Mouse (Mus musculus) retina, embryonic 14.5 days (tissue): ENCODE data around the gene Snca.
"Not testable (repeated sequence)": the region's sequence is repeated elsewhere in the genome, so short reads cannot be mapped to it uniquely, and the experiment has no call there.

ENCODE experiments used
- DNase-seq: peaks from one replicate; pipeline ENCODE4 v3.0.0-alpha.2; 2015; ENCODE audit warnings: low spot score

The Snca gene

DNA sequence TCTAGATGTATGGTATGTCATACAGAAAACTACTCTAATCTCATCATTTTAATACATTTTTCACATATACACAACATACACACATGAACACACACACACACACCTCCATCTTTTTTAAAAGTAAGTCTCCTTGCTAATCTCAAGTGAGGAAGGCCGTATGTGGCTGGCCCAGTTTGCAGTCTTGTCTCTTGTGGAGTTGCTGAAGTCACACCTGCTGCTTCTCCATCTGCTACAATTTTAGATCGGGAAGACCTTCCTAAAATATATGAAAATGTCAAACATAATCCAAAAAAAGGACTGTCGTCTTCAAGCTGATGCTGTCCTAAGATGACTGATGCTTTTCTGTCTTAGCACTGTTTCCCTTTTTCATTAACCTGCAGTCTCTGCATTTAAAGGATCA, 112.1 kb downstream of the Snca start:
- no peak for DNase-seq

DNA sequence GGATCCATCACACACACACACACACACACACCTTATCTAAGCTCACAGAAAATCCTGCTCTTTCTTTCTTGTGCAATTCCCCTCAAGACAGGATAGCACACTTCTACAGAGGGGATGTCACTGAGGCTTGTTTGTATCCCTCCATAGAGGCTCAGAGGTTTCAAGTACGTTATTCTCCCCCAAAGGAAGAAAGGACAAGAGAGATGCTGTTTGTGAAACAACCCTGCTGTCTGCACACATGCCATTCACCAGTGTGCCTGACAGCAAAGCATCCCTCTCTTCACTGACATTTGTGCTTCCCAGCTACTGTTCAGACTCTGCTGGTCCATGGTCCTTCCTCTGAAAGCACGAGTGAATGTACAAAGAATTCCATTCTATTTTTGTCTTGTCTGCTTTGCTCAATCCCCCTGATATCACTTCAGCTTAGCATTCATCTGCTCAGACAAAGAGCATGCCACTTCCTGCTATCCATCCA, 119.6 kb downstream of the Snca start:
- DNase-seq = peak; percentile 76

GRCm38 (mm10) chr6:60698072-60698471, 131.6 kb downstream of the Snca start:
- DNase-seq = no peak

DNA sequence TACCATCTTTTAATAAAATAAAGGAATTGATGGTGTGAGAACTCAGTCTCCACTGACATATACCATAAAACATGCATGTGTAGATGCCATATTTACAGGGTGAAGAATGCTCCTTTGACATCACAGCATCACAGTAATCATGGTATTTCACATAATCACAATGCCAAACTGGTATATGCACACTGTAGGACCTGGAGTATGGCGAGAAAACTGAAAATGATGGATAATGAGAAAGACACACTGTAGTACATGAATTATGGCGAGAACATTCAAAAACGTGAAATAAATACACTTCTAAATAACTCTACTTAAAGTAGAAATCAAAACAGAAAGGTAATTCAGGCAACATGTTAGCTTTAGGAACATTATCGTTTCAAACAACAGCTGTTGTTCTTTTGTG, 142.6 kb downstream of the Snca start:
- DNase-seq = not testable (repeated sequence)

- DNase-seq = peak; percentile 84
These were observed 147.4 kb downstream of the Snca start for GRCm38 (mm10) chr6:60682233-60682632.
